Mouse (Mus musculus) left cerebral cortex, postnatal 25 days (tissue): ENCODE data around the gene Scarf1. TPM values are rescaled to one million over a fixed set of nuclear protein-coding genes. Genes with fewer than 3 reads are reported as not detected.

ENCODE experiments used
- DNase-seq, 2 experiments: peaks; one replicate each; pipeline ENCODE4 v3.0.0; 2022; ENCODE audit warnings: low spot score in 2 of 2, mixed read lengths in 1 of 2
- intact Hi-C: fragments of 180-260 bp; cut with DNase I; formaldehyde crosslinking; loops from one replicate; pipeline ENCODE4 v1.15.1; 2025
- total RNA-seq, 2 experiments: library from RNA; stranded (reverse); gene quantifications; 2 replicates each; pipeline ENCODE4 v1.2.3; 2021

The Scarf1 gene
- total RNA-seq = 1 to 10 TPM; 1.7 to 2.1 TPM

DNA sequence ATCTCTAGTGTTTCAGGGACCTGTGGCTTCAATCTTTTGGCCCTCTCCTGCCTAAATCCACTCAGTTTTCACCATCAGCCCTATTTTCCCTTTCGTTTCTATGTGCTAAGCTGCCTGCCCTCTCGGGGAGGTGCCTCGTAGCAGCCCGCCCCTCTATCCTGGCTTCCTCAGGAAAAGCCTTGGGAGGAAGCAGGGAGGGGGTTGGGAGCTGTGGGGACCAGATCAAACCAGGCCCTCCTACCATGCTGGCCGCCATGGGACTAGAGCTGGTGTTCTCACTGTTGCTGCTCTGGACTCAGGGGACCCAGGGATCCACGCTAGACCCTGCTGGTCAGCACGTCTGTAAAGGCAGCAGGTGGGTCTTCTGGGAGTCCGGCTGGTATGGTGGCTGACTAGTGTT, at the start of gene Scarf1:
Gene Scarf1, plus strand, starts transcription at position 205 of the 400 bp plus-strand sequence.
- intact Hi-C loops = loop anchor here (5.0 to 10.0 kb wide), 2 partner anchors 109 to 336 kb away; partner anchors contain the start of gene Ovca2
- no peak for DNase-seq

DNA sequence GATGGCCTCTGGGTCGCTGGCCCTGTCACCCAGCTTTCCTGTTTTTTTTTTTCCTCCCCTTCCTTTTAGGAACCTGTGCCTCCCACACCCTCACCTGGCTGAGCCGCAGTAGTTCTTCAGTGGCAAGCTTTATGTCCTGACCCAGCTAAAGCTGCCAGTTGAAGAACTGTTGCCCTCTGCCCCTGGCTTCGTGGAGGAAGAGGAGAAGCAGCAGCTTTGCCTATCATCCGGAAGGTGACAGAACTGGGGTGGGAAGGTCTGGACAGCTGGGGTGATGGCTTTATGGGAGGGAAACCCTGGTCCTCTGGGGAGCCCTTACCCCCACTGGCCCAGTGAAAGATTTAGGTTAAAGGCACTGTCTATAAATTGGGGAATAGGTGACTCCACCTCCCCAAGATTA, 49.7 kb upstream of the Scarf1 start:
- no peak for DNase-seq
- intact Hi-C loops = loop anchor here (5.0 kb wide), 1 partner anchor 271 kb away; the partner anchor contains the start of genes Dph1 and Rtn4rl1

DNA sequence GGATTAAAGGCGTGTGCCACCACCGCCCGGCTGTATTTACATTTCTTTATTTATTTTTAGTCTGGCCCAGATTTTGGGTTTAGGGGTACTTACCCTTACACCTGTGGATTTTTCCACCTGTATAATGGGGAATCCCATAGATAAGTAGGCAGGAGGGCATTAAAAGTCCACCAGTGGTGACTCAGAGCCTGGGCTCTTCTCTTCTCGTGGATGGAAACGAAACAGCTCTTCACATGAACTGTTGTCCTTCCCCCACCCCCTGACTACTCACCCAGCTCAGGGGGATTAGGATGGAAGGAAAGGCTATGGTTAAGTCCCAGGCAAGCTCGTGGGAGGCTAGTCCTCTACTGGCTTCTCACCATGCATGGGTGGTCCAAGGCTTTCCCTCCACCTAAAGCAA, 48.9 kb upstream of the Scarf1 start:
- no peak for DNase-seq
- intact Hi-C loops = loop anchor here (5.0 kb wide), 1 partner anchor 272 kb away; the partner anchor contains the start of genes Dph1 and Rtn4rl1

GRCm38 (mm10) chr11:75465051-75465450, 48.3 kb upstream of the Scarf1 start:
- intact Hi-C loops = no loop called here
- no peak for DNase-seq

GRCm38 (mm10) chr11:75466731-75467505, 46.4 kb upstream of the Scarf1 start:
- DNase-seq = no peak
- intact Hi-C loops = no loop called here

DNA sequence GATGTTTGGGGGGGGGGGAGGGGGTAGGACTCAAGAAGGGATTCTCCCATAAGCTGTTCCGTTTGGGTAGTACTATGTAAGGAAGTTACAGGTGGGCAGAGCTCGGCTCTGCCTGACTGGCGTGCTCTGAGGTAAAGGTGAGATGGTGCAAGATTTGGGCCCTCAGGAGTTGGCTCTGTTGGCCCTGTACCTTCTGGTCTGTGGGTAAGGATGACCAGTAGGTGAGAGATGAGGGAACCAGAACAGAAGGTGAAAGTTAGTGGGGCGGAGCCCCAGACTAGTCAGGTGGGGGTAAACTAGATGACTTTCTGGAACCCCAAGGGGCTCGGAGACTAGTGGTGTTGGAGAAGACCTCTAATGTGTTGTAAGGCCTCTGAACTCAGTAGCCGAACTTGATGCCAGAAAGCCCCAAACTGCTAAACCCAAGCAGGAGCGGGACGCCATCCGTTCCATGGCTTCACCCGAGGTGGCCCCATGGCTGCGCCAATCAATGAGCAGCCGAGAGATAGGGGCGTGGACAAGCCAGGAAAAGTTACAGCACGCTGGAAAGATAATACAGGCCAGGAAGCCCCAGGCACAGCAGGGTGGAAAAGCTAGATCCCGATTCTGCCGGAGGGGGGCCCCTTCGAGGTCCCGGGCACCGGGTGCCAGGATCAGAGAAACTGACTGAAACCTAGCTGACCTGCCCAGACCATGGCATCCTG, 45.7 kb upstream of the Scarf1 start:
- intact Hi-C loops = no loop called here
- DNase-seq = no peak

GRCm38 (mm10) chr11:75468410-75468809, 44.9 kb upstream of the Scarf1 start:
- intact Hi-C loops = no loop called here

DNA sequence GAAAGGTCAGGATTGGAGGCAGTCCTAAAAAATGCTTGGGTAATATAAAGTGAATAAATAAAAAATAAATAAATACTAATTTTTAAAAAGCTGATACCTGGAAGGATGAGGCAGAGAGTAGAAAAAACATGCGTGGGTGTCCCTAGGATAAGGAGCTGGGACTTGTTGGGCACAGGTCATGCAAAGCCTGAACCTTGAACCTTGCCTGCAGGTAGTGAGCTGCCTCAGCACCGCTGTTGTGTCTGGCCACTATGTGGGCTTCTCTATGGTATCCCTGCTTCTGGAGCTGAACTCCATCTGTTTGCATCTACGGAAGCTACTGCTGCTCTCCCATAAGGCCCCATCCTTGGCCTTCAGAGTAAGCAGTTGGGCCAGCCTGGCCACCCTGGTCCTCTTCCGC, 44.1 kb upstream of the Scarf1 start:
- intact Hi-C loops = no loop called here
- no peak for DNase-seq

More at GRCm38 (mm10) chr11:75468410-75468809, 44.9 kb upstream of the Scarf1 start:
- DNase-seq = no peak

GRCm38 (mm10) chr11:75470675-75471074, 42.7 kb upstream of the Scarf1 start:
- DNase-seq = no peak
- intact Hi-C loops = no loop called here

DNA sequence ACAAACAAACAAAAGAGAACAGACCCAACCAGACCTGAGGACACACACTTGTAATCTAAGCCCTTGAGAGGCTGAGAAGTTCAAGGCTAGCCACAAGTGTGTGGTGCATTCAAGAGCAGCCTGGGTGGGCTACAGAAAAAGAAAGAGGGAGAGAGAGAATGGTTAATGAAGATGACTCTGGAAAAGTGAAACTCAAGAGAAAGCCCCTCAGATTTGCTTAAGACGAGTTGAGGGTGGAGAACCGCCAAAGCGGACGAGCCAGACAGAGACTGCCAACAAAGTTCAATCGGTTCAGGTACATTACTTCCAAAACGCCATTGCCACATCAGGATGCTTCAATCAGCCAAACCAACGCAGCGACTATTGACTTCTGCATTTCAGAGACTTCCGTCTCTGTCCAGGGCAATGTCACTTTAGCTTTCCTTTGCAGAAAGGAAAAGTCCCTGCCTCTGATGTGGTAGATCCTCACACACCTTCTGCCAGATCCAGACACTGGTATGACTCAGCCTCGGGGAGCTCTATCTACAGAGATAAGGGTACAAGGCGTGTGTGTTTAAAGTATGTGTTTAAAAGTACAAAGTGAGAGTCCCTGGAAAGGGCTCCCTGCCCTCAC, 40.8 kb upstream of the Scarf1 start:
- intact Hi-C loops = no loop called here
- DNase-seq = no peak

DNA sequence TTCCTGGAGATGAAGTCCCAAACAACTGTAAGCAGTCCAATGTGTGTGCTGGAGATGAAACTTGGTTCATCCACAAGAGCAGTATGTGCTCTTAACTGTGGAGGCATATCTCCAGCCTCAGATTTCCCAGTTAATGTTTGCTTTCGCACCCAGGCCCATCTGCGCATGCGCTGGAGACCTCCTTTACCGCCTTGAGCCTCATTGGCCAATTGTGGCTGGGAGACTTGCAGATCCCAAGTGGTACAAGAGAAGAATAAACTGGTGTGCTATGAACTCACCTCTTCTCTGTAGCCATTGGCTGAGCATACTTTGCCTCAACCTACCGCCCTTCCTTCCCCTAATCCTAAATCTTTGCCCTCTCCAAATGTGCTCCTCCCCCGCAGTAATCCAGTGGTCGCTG, 40.0 kb upstream of the Scarf1 start:
- intact Hi-C loops = no loop called here
- DNase-seq = no peak

DNA sequence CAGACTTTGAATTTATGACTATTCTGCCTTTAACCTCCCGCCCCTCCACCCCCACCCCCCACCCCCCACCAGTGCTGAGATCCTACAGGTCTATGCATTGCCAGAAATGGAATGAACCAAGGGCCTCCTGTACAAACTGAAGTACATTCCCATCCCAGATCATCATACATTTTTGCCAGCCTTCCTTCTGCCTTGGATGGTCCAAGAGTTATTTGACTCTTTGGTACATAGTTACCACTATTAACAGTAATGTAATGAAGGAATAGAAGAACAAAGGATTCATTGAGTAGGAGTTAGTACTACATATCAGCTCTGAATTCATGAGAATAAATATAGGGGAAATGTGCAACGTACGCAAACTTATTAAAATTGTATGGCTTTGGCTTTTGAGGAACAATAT, 27.1 kb upstream of the Scarf1 start:
- intact Hi-C loops = no loop called here
- no peak for DNase-seq

GRCm38 (mm10) chr11:75486601-75487285, 26.6 kb upstream of the Scarf1 start, which contains the start of gene Prpf8:
Gene Prpf8, plus strand, starts transcription at chr11:75486816.
- intact Hi-C loops = no loop called here

GRCm38 (mm10) chr11:75487496-75487895, 25.8 kb upstream of the Scarf1 start:
- intact Hi-C loops = no loop called here

More at GRCm38 (mm10) chr11:75486601-75487285, 26.6 kb upstream of the Scarf1 start, which contains the start of gene Prpf8:
- DNase-seq = peak; percentile 98 to 99

GRCm38 (mm10) chr11:75494296-75495049, 18.9 kb upstream of the Scarf1 start:
- intact Hi-C loops = no loop called here
- DNase-seq = no peak

More at GRCm38 (mm10) chr11:75487496-75487895, 25.8 kb upstream of the Scarf1 start:
- DNase-seq = no peak

GRCm38 (mm10) chr11:75498126-75498525, 15.2 kb upstream of the Scarf1 start:
- intact Hi-C loops = no loop called here
- DNase-seq = no peak

DNA sequence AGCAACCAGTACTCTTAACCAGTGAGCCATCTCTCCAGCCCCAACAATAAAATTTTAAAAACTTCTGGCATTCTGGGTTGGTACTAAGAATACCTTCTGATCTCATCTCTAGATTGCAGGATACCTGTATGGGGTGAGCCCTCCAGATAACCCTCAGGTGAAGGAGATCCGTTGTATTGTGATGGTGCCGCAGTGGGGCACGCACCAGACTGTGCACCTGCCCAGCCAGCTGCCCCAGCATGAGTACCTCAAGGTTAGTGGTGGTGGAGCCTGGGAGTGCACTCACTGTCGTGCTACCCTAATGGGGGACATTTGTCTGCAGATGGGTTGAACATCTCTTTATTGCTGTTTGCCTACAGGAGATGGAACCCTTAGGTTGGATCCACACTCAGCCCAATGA, 5.2 kb upstream of the Scarf1 start:
- no peak for DNase-seq
- intact Hi-C loops = no loop called here

DNA sequence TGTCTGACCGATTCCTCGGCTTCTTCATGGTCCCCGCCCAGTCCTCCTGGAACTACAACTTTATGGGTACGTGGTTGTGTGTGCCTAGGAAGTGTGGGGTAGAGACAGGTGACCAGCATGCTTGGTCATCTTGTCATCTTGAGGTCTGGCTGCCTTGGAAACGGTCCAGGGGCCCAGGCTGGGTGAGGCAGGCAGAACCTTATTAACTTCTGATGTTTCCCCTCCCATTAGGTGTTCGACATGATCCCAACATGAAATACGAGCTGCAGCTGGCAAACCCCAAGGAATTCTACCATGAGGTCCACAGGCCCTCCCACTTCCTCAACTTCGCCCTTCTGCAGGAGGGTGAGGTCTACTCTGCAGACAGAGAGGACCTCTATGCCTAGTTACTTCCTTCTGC, 4.4 kb upstream of the Scarf1 start:
- intact Hi-C loops = no loop called here
- no peak for DNase-seq
